Mouse (Mus musculus) left cerebral cortex, postnatal 10 days (tissue): ENCODE measurements around the gene Ube2d1. TPM values are rescaled to one million over a fixed set of nuclear protein-coding genes. Genes with fewer than 3 reads are reported as not detected.
A peak's percentile ranks its signal among the peaks of the same experiment; 100 is the strongest.

Source experiments
- DNase-seq, 2 experiments: peaks; one replicate each; pipeline ENCODE4 v3.0.0; 2021 to 2022; ENCODE audit warnings: low spot score in 2 of 2, mixed read lengths in 1 of 2; ENCODE audit errors: extremely low spot score in 1 of 2
- intact Hi-C: fragments of 180-260 bp; cut with DNase I; formaldehyde crosslinking; loops from one replicate; pipeline ENCODE4 v1.15.1; 2025
- total RNA-seq, 2 experiments: library from RNA; stranded (reverse); gene quantifications; 2 replicates each; pipeline ENCODE4 v1.2.3; 2021

Gene Ube2d1
- total RNA-seq, 2 experiments from 2014 or later = 76.3 to 90.5 TPM

DNA sequence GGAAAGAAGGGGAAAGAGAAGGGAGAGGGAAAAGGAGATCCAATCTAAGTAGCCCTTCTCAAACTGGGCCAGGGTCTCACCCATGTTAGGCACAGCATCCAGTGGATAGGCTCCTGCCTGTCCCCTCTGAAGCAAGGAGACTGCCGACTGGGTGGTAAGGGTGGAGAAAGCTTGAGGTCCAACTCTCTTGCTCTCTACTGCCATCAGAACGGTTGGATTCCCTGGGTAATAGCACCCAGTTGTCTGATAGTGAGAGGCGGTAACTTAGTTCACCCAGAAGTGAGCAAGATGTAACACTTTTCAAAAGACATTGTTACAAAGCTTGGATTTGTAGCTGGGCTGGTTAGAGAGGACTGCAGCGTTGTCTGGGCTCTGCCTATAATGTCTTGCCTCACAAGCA is 8.2 kb upstream of the Ube2d1 start:
- intact Hi-C loops = no loop called here

DNA sequence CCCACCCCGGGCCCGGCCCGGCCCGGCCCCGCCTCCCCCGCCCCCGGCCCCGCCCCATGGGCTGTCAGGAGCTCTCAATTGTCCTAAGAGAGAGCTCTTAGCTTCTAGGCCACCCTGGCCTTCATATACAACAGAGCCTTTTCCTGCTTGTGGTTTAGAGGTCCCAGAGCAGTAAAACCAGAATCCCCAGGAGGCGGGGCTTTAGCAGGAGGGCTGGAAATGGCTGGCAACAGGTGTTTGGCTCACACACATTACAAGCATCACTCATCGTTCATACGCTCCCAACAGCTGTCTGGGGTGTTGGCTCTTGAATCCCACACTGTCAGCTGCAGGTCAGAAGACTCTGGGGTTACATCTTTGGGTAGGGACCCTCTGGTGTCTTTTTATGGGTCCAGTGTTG is 7.2 kb upstream of the Ube2d1 start:
- DNase-seq = no peak
- intact Hi-C loops = no loop called here

More for the DNA sequence above, 8.2 kb upstream of the Ube2d1 start:
- no peak for DNase-seq

DNA sequence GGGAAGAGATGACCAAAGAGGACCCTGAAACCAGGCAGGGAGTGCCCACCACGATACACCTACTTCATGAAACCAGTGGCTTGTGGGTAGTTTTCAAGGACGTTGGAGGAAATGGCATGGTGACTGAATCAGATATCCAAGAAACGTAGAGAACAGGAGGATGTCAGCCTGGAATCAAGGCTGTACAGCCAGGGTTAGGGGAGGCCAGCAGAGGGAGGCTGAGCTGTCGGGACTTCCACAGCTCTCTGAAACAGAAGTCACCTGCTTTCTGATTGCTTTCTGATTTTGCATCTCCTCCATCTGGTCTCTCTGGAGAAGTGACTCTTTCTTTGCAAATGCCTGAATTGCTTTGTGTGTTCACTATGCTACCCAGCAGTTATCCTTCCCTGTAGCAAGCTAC is 6.7 kb upstream of the Ube2d1 start:
- intact Hi-C loops = no loop called here
- no peak for DNase-seq

- intact Hi-C loops = no loop called here
- no peak for DNase-seq
Observed at GRCm38 (mm10) chr10:71291179-71291661, 6.2 kb upstream of the Ube2d1 start.

GRCm38 (mm10) chr10:71284511-71285125 is 444 bp downstream of the Ube2d1 start:
- intact Hi-C loops = loop anchor here (5.0 kb wide), 1 partner anchor 47 kb away; the partner anchor contains the start of gene Tfam
- peak in 1 of 2 experiments; percentile 20 for DNase-seq

- intact Hi-C loops = loop anchor here (5.0 kb wide), 1 partner anchor 47 kb away; the partner anchor contains the start of gene Tfam
Observed at GRCm38 (mm10) chr10:71284131-71284510, 941 bp downstream of the Ube2d1 start.

GRCm38 (mm10) chr10:71273008-71273739 is 11.9 kb downstream of the Ube2d1 start:
- DNase-seq = peak in 1 of 2 experiments; percentile 49
- intact Hi-C loops = no loop called here

More at GRCm38 (mm10) chr10:71284131-71284510, 941 bp downstream of the Ube2d1 start:
- DNase-seq = no peak

DNA sequence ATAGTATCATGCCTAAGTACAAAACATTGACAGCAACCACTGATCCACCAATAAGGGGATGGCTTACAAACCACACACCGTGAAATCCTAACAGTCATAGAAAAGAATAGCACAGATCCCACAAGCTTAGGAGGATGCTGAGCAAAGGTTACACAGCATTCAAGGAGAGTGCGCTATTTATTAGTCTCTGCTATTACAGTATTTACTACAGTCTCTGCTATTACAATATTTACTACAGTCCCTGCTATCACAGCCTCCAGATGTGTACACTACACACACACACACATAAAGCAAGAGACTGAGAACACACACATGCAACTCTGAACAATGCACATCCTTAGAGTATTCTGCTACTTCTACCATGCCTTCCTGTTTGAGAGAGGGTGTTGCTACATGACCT is 17.1 kb downstream of the Ube2d1 start:
- intact Hi-C loops = no loop called here
- no peak for DNase-seq

DNA sequence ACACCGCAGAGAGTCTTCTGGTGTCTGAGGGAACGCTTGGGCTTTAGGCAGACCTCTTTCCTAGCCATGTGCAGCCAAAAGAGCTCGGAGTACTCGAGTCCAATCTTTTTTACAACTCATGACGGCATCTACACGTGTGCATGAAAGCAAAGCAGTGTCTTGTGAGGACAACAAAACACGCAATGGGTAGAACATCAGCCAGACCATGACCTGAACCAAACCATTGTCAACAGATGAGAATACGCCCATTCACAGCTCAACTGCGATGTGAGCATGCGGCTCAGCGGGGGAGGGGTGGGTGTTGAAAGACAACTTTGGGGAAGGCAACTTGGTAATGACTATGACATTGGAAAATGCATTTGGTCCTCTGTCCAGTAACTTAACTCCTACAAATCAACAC is 17.6 kb downstream of the Ube2d1 start:
- intact Hi-C loops = no loop called here
- no peak for DNase-seq

GRCm38 (mm10) chr10:71265067-71265466 is 20.0 kb downstream of the Ube2d1 start:
- no peak for DNase-seq
- intact Hi-C loops = no loop called here

DNA sequence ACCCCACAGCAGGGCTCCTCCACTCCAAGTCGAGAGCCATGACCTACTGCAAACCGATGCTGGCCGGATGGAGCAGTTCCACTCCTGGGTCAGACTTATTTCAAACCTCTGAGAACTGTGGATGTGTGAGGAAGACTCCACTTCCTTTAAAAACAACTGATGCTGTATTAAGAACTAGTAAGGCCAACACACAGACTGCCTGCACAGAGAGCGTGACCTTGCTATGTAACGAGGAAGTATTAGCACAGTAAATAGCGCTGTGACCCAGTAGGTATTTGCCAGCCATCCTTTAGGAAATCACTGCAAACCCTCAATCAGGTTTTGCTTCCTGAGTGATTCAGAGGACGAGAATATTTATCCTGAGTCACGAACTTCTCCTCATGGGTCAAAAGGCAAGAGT is 23.4 kb downstream of the Ube2d1 start:
- no peak for DNase-seq
- intact Hi-C loops = no loop called here

GRCm38 (mm10) chr10:71258943-71259342 is 26.1 kb downstream of the Ube2d1 start:
- DNase-seq = no peak
- intact Hi-C loops = no loop called here

DNA sequence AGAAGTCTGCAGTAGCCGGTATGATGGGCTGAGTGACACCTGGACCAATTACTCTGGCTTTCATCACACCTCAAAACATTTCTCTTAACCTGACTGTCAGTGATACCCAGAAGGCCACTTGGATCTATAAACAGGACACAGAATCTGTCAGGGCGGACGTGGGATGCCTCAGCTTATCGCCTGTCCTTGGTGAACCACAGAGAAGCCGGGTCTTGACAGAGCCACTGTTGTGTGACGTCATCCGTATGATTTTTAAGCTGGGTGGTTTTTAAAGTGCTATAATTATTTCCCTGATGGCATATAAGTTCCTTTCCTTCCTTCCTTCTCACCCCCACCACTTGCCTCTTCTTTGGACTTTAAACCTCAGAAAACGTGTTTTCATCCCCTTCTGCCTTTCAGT is 26.5 kb downstream of the Ube2d1 start:
- no peak for DNase-seq
- intact Hi-C loops = no loop called here

GRCm38 (mm10) chr10:71253147-71253546 is 31.9 kb downstream of the Ube2d1 start:
- no peak for DNase-seq

DNA sequence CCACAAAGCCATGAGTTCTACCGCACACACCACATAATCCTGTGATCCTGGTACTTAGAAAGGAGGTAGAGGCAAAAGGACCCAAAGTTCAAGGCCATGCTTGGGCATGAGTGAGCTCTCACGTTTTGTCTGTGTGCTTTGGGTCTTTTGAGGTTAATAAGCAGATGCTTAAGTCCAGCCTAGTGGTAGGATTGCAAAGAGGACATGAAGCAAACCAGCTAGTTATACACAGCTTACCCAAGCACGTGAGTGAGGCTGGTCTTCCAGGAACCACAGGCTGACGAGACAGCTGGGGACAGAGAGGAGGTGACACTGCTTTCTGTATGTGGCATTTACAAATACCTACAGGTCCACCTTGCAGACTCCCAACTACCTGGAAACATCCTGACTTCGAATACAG is 32.6 kb downstream of the Ube2d1 start:
- intact Hi-C loops = no loop called here

More at GRCm38 (mm10) chr10:71253147-71253546, 31.9 kb downstream of the Ube2d1 start:
- intact Hi-C loops = no loop called here

DNA sequence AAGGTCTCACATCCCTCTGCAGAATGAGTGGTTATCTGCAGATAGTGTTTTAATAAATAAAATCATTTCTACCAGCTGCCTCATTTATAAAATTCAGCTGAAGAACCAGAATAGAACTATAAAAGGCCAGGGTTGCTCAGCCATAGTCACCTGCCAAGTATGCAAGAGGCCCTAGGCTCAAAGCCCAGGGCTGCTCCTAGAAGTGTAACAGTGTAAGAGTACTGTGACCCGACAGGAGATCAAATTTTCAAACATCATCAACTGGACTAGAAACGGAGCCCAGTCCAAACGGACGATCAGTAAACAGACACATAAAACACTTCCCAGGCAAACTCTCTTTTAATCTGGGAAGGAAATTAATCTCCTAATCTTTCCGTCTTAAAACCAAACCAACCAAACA is 33.2 kb downstream of the Ube2d1 start:
- intact Hi-C loops = no loop called here
- DNase-seq = no peak

More for the DNA sequence above, 32.6 kb downstream of the Ube2d1 start:
- DNase-seq = no peak

- intact Hi-C loops = no loop called here
- DNase-seq = no peak
Observed at GRCm38 (mm10) chr10:71251256-71251655, 33.8 kb downstream of the Ube2d1 start.

DNA sequence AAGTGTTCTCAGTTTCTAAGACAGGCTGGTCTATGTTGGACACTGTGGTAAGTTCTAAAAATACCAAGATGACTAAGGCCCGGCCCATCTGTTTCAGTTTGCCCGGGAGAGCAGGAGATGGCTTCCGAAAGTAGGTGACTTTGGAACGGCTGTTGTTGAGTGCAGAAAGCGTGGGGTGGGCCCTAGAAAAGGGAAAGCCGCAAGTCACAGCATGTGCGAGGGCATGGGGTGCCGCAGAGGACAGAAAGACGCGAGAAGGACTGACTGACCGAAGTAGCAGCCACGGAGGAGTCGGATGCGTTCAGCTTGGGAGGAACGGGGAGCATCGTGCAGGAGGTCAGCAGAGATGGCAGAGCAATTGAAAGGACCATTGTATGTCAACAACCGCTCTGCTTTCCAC is 34.6 kb downstream of the Ube2d1 start:
- DNase-seq = peak; percentile 38 to 43
- intact Hi-C loops = no loop called here

- intact Hi-C loops = no loop called here
- no peak for DNase-seq
Observed at GRCm38 (mm10) chr10:71249086-71249880, 35.8 kb downstream of the Ube2d1 start.
